Mouse (Mus musculus) thymus, adult 2 months (tissue): ENCODE data around the gene Gm4070.
"Not testable (repeated sequence)": the region's sequence is repeated elsewhere in the genome, so short reads cannot be mapped to it uniquely, and the experiment has no call there.

Experiments used
- CTCF ChIP-seq: fragments of 200-500 bp; IDR thresholded peaks from 2 replicates; pipeline ENCODE4 v1.5.1; 2012; ENCODE audit warnings: mild to moderate bottlenecking, control low read depth, low read length, moderate library complexity, borderline replicate concordance; ENCODE audit not compliant: control insufficient read depth, poor library complexity, insufficient read depth; ENCODE audit errors: extremely low read depth
- POLR2A ChIP-seq: fragments of 200-500 bp; IDR thresholded peaks from 2 replicates; pipeline ENCODE4 v1.6.1; 2012; ENCODE audit warnings: mild to moderate bottlenecking, low read length, control low read depth, moderate library complexity; ENCODE audit not compliant: control insufficient read depth, poor library complexity, insufficient read depth; ENCODE audit errors: extremely low read depth

DNA sequence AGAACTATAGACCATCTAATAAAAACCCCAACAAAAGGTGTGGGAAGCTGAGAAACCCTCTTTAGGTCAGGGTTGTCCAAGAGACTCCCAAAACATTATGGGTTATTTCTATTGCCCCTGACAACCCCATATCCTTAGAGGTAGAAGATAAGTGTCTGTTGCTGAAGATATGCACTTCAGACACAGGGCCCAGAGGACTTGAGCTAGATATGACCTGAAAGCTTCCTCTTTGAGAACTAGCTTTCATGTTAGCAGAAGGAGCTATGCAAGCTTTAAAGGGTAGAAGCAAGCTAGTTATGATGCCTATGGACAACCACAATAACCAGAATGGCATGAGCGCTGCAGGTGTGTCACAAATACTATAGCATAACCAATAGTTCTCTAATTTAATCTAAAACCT, 21.6 kb downstream of the Gm4070 start:
- not testable (repeated sequence) for TF ChIP-seq CTCF, POLR2A
